Mouse (Mus musculus) thymus, postnatal 36 days (tissue): ENCODE results near the gene Zfp94.

Source experiments
- DNase-seq, 2 experiments: peaks; one replicate each; pipeline ENCODE4 v3.0.0; 2022; ENCODE audit warnings: mixed read lengths in 2 of 2

The Zfp94 gene

DNA sequence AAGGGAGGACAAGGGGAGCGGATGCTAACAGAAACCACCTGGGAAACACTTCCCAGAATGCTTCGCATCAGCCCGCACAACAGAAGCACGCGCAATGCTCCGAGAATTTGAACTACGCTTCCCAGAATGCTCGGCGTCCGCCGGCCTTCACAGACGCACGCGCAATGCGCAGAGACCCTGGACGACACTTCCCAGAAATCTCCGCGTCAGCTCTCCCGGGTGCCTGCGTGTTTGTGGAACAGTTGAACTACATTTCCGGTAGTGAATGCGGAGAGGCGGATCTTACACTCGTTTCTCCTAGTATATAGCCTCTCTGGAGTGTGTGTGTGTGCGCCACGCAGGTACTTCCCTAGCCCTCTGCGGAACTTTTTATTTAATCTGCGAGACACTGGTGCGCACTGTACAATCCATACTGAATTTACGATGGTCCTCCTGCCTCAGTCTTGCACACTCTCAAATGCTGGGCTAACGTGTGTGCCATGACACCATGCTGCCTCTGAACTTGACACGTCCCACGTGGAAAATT is at the start of gene Zfp94:
Gene Zfp94, minus strand, starts transcription at position 100 of the 526 bp plus-strand sequence.
- peak; percentile 92 to 95 for DNase-seq

DNA sequence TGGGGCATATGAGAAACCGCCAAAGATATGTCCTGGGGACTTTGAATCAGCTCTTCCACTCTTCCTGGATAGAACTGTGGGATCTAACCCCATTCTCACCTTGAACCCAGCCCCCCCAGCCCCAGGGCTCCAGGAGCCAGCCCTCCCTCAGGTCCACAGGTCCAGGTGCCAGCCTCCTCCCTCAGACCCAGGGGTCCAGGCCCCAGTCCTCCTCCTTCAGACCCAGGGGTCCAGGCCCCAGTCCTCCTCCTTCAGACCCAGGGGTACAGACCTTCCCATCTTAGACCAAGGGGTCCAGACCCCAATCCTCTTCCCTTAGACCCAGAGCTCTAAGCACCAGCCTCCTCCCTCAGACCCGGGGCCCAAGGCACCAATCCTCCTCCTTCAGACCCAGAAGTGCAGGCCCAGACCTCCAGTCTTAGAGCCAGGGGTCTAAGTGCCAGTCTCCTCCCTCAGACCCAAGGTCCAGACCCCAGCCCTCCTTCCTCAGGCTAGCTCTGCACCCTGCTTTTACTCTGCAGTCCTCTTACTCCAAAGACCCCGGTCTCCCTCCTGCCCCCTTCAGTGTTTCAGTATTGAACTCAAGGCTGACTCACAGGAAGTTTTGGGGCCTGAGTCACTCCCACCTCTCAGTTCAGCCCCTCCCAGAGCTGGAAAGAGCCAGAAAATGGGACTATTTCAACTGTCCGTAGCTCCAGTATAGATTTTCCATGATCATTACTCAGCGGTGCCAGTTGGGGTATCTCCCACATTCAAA is 49.0 kb upstream of the Zfp94 start:
- peak in 1 of 2 experiments; percentile 9 for DNase-seq

- DNase-seq, result peak; percentile 88 to 92
Observed at GRCm38 (mm10) chr7:24364827-24365226, 48.4 kb upstream of the Zfp94 start.

DNA sequence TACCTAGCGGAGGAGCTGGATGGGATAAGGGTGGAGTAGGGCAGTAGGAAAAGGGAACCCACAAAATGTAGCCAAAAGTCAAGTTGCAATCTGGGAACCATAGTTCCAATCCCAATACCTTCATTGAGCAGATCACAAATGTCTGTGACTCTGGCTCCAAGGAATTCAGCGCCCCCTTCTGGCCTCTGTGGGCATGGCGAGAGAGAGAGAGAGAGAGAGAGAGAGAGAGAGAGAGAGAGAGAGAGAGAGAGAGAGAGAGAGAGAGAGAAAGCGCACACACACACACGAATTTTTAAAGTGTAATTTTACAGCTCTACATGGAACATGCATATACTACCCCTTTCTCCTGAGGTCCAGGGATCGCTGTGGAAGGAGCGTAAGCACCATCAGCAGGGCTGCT is 46.8 kb upstream of the Zfp94 start:
- peak; percentile 67 to 69 for DNase-seq

DNA sequence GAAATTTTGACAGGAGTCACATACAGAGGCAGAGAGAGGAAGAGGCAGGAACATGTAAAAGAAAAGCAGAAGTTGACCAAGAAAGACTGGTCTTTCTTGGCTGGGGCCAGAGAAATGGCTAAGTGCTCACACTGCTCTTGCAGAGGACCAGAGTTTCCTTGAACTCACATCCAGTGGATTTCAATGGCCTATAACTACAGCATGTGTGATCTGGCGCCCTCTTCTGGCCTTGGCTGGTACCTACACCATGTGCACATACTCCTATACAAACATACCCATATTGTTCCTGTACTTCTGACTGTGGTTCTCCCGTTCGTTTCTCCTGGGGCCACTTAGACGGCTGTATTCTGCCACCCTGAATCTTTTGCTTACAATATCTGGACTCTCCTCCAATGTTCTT is 44.5 kb upstream of the Zfp94 start:
- DNase-seq, result peak in 1 of 2 experiments; percentile 8

GRCm38 (mm10) chr7:24359269-24359668 is 42.8 kb upstream of the Zfp94 start:
- peak in 1 of 2 experiments; percentile 20 for DNase-seq

DNA sequence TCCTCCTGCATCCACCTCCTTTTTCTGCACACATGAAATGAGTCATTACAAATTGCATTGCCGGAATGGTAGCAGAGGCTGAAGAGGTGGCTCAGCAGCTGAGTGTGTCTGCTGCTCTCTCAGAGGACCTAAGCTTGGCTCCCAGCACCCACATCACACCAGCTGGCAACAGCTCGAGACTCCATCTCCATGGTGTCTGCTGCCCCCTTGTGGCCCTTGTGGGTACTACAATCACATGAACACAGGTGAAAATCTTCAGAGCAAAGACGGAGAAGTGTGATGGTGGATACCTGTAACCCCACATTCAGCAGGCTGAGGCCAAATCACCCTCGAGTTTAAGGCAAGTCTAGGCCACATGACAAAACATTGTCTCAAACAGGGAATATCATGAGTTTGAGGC is 41.4 kb upstream of the Zfp94 start:
- DNase-seq, result peak in 1 of 2 experiments; percentile 42

DNA sequence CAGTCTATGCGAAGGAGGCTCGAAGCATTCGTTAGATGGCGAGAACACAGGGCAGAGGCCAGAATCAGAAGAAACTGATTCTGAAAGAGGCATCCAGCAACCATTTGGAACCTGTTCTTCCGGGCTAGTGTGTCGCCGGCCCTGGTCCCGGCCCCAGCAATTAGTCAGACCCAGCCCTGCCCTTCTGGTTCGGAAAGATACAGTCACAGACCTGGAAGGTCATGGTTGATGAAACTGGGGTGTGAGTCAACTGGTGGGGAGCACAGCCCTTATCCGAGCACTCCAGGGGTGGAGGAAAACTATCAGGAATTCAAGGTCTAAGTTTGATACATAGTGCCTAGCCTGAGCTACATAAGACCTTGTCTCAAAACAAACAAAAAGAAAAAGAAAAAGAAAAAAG is 39.6 kb upstream of the Zfp94 start:
- DNase-seq, result no peak

GRCm38 (mm10) chr7:24355646-24356045 is 39.2 kb upstream of the Zfp94 start:
- no peak for DNase-seq

DNA sequence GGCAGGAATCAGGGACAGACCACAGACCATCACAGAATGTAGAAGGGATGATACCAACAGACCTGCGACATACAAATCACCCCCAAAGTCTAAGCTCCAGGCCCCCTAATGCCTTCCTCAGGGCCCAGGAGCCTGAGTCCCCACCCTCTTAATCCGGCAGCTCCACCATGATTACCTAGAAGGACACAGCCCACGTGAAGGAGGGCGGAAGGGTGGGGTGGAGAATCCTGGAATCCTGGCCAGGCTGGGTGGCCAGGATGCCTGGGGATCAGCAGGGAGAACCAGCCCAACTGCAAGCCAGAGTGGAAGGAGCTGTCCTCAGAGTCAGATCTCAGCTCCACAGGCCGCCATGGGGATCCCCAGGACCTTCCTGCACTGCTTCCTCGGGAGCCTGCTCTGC is 32.4 kb upstream of the Zfp94 start, which contains the start of gene Lypd5:
Gene Lypd5, plus strand, starts transcription at position 301 of the 400 bp plus-strand sequence.
- DNase-seq, result no peak

DNA sequence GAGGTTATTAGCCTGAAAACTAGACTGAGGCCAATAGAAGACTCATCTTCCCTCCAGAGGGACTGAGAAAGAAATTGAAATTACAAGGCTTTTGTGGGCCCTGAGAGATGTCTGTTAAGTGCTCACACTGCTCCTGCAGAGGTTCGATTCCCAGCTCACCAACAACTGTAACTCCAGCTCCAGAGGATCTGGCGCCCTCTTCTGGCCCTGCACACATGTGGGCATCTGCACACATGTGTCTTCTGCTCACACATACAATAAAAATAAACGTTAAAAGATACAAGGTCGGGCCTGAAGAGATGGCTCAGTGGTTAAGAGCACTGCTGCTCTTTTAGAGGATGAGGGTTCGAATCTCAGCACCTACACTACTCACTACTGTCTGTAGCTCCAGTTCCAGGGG is 30.0 kb upstream of the Zfp94 start:
- DNase-seq, result no peak

DNA sequence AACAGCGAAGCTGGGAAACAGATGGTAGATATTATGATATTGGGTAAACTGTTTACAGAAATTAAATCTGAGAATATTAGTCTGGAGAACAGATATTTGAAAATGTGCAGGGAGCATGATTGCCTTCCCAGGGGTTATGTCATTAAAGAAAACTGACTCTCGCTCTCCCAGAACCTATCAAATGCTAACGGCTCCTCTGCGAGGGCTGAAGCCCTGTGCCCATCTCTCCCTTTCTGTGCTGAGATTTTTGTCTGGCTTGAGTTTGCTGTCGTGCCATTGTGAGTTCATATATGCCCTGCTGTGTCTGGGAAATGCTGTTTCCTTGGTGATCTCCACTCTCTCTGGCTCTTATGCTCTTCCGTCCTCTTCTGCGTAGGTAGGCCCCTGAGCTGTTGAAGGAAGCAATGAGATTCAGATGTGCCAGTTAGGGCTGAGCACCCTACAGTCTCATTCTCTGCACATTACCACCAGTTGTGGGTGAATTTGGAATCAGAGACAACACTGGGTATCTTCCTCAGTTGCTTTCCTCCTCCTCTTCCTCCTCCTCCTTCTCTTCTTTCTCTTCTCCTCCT is 27.3 kb upstream of the Zfp94 start:
- DNase-seq, result no peak

- DNase-seq, result no peak
Observed at GRCm38 (mm10) chr7:24338241-24338640, 21.8 kb upstream of the Zfp94 start.

GRCm38 (mm10) chr7:24335699-24336309 is 19.3 kb upstream of the Zfp94 start:
- peak; percentile 57 to 66 for DNase-seq

DNA sequence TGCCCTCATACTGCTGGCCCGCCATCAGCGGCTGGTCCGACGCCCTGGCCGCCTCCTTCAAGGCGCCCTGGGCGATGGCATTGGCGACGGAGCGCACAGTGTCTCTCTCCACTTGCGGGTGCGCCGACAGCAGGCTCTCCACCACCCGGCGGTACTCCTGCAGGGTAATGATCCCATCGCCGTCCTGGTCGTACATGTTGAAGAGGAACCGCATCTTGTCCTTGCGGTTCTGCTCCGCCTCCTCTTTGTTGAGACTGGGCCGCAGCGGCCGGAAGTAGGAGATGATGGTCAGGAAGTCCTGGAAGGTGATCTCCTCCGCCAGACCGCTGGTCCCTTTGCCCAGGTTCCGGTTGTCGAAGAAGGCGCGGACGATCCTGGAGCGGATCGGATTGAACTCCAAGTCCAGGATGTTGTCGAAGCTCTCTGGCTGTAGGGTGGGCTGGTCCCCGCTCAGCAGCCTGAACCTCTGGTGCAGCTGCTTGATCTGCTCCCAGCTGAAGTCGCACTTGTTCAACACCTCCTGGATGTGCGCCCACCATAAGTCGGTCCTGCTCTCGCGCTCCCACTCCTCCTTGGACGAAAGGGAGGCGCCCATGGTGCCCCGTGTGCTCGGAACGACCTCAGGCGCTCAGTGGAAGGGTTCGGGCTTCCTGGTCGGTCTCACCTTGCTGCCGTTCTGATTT is 17.0 kb upstream of the Zfp94 start, which contains the start of gene Tescl:
Gene Tescl, minus strand, starts transcription at position 633 of the 683 bp plus-strand sequence.
- DNase-seq, result no peak

DNA sequence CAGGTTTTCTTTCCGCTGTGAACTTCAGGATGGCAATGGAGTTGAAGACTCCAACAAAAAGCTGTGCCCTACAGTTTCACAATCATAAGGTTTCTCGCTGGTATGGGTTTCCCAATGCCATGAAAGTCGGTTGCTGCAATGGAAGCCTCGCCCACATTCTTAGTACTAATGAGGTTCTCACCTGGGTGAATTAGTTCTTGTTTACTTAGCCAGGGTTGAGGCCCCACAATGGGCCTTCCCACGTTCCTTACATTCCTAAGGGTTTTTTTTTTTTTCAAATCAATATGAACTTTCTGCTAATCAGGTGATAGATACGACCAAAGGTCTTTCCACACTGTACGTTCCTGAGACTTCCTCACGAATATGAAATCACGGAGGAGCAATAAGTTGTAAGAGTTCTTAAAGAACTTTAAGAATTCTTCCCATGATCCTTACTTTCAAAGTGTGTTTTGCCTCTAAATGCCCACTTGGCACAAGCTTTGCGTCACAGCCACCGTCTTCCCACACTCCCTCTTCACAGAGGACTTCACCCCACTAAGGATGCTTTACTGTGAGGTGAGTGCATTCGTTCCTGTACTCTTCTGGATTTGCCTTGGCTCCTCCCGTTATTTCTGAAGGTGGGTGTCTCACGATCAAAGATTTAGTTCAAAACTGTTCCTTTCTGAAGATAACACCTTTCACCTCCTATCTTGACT is 11.0 kb upstream of the Zfp94 start:
- no peak for DNase-seq

DNA sequence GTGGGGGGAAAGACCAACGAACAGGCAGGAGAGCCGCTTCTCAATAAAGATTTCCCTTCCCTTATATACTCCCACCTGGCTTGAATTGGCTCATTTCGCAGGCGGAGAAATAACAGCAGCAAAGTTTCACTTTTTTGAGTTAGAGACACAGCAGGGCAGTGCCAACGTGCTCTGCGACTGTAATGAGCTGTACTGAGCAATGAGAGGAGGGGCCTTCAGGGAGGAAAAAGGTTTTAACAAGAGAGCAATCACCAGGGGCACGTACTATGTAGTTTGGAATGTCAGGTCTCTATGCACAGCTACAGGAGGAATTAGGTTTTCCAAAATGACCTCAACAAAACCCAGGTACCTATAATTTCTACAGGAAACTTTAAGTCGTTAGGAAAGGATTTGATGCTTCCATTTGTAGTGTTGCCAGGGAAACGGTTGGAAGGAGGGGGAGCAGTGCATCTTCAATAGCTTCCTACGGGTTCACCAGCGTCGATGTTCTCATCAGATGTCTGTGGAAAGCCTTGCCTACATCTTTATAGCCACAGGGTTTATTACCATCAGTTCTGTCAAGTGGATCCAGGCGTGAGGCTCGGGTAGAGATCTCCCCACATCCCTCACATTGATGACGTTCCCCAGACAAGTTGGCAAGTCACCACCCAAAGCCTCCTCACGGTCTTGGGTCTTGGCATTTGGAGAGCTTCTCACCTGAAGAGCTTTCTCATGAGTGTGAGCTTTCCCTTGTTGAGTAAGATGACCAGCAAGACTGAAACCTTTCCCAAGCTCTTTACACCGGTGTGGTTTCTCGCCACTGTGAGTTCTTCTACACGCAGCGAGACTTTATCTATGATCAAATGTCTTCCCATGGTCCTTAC is 10.0 kb upstream of the Zfp94 start:
- DNase-seq, result no peak

GRCm38 (mm10) chr7:24325675-24326128 is 9.2 kb upstream of the Zfp94 start:
- no peak for DNase-seq

GRCm38 (mm10) chr7:24325197-24325596 is 8.7 kb upstream of the Zfp94 start:
- no peak for DNase-seq

DNA sequence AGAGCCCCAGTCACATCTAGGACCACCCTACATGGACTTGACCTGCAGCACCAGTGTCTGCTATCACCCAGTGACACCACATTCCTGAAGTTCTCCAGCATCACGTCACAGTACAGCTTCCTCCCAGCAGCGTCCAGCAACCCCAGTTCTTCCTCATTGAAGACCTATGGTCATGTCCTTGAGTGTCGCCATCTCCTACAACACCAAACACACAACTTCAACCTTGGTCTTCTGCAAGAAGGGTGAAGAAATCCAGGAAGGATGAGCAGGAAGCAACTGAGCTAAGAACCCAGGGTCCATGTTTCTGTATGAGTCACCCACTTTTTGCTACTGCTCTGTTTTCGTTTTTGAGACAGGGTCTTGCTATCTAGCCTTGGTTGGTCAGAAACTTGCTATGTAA is 6.1 kb upstream of the Zfp94 start:
- DNase-seq, result no peak

DNA sequence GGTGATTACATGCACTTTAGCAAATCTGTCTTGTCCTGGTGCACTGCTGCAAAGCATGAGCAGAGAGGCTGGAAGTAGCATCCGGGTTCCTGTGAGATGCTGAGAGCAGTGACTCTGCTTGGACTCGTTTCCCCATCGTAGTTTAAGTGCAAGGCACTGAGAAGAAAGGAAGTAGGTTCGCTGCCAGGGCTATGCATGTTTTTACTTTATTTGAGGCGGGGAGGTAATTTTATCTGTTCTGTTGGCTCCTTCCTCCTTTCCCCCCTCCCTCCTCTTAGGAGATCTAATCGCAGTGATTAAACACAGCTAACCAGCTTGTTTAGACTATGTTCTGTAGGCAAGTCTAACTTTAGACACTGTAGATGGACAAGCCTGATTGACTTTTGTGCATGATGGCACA is 2.5 kb upstream of the Zfp94 start:
- DNase-seq, result no peak
